Mouse (Mus musculus): ENCODE data around the gene Auts2. TPM values are rescaled to one million over a fixed set of nuclear protein-coding genes. Genes with fewer than 3 reads are reported as not detected.

Auts2 gene
- polyA plus RNA-seq, 1 experiment from 2014 or later, result 47.7 TPM

GRCm38 (mm10) chr5:132112666-132113065 is 430.5 kb downstream of the Auts2 start:
- no peaks in the 10 kb centered on the region for H3K27me3 ChIP-seq (ENCODE audit: control insufficient read depth, insufficient read depth, low read length)
- no peaks in the 10 kb centered on the region for H3K36me3 ChIP-seq (ENCODE audit: control insufficient read depth, insufficient read depth, low read length)
- no peaks in the 10 kb centered on the region for H3K4me1 ChIP-seq (ENCODE audit: control insufficient read depth, insufficient read depth, low read length)
- 94% methylated on average over 7 of the region's 7 CpGs for WGBS
- H3K4me2 ChIP-seq (replicated peaks; ENCODE audit: low read depth, low read length), result no peak overlapping the region
- no peak overlapping the region for H3K27ac ChIP-seq (ENCODE audit: low read length)
- no peak overlapping the region for H3K4me3 ChIP-seq (ENCODE audit: low read depth, low read length)
- ATAC-seq (ENCODE audit: insufficient number of reproducible peaks, insufficient read depth, low FRiP score, low read depth), result no peak
- no peaks in the 10 kb centered on the region for H3K9me3 ChIP-seq (ENCODE audit: control insufficient read depth, low read depth, low read length)
- H3K9ac ChIP-seq (replicated peaks; ENCODE audit: low read depth, low read length), result no peak overlapping the region

- ATAC-seq (ENCODE audit: insufficient number of reproducible peaks, insufficient read depth, low FRiP score, low read depth), result no peak
- H3K4me2 ChIP-seq (replicated peaks; ENCODE audit: low read depth, low read length), result no peak overlapping the region
Measured at GRCm38 (mm10) chr5:132102426-132102825, 440.7 kb downstream of the Auts2 start.

GRCm38 (mm10) chr5:132098461-132098860 is 444.7 kb downstream of the Auts2 start:
- ATAC-seq (ENCODE audit: insufficient number of reproducible peaks, insufficient read depth, low FRiP score, low read depth), result no peak
- Histone ChIP-seq H3K27me3 (ENCODE audit: control insufficient read depth, insufficient read depth, low read length) (no peaks in the 10 kb centered on the region), H3K4me2 (replicated peaks; ENCODE audit: low read depth, low read length) (no peak overlapping the region), H3K4me1 (ENCODE audit: control insufficient read depth, insufficient read depth, low read length) (peaks cover 13% of the 10 kb centered on the region; the same call in 1 of the 2 replicates), H3K9ac (replicated peaks; ENCODE audit: low read depth, low read length) (no peak overlapping the region), H3K27ac (ENCODE audit: low read length) (peak overlapping the region; percentile 48; the same call in 1 of the 2 replicates), H3K9me3 (ENCODE audit: control insufficient read depth, low read depth, low read length) (no peaks in the 10 kb centered on the region), H3K4me3 (ENCODE audit: low read depth, low read length) (no peak overlapping the region), H3K36me3 (ENCODE audit: control insufficient read depth, insufficient read depth, low read length) (no peaks in the 10 kb centered on the region)
- 26% methylated on average over 3 of the region's 3 CpGs for WGBS

More at GRCm38 (mm10) chr5:132102426-132102825, 440.7 kb downstream of the Auts2 start:
- WGBS, result 89% methylated on average over 4 of the region's 4 CpGs
- no peak overlapping the region for H3K4me3 ChIP-seq (ENCODE audit: low read depth, low read length)
- no peaks in the 10 kb centered on the region for H3K9me3 ChIP-seq (ENCODE audit: control insufficient read depth, low read depth, low read length)
- H3K4me1 ChIP-seq (ENCODE audit: control insufficient read depth, insufficient read depth, low read length), result peaks cover 13% of the 10 kb centered on the region; the same call in 1 of the 2 replicates
- H3K9ac ChIP-seq (replicated peaks; ENCODE audit: low read depth, low read length), result no peak overlapping the region
- no peaks in the 10 kb centered on the region for H3K36me3 ChIP-seq (ENCODE audit: control insufficient read depth, insufficient read depth, low read length)
- H3K27ac ChIP-seq (ENCODE audit: low read length), result no peak overlapping the region
- H3K27me3 ChIP-seq (ENCODE audit: control insufficient read depth, insufficient read depth, low read length), result no peaks in the 10 kb centered on the region

- 71% methylated on average over 6 of the region's 6 CpGs for WGBS
- no peak for ATAC-seq (ENCODE audit: insufficient number of reproducible peaks, insufficient read depth, low FRiP score, low read depth)
- Histone ChIP-seq H3K4me1 (ENCODE audit: control insufficient read depth, insufficient read depth, low read length) (no peaks in the 10 kb centered on the region), H3K36me3 (ENCODE audit: control insufficient read depth, insufficient read depth, low read length) (no peaks in the 10 kb centered on the region), H3K4me2 (replicated peaks; ENCODE audit: low read depth, low read length) (no peak overlapping the region), H3K9ac (replicated peaks; ENCODE audit: low read depth, low read length) (no peak overlapping the region), H3K9me3 (ENCODE audit: control insufficient read depth, low read depth, low read length) (no peaks in the 10 kb centered on the region), H3K27me3 (ENCODE audit: control insufficient read depth, insufficient read depth, low read length) (no peaks in the 10 kb centered on the region), H3K4me3 (ENCODE audit: low read depth, low read length) (no peak overlapping the region), H3K27ac (ENCODE audit: low read length) (no peak overlapping the region)
Measured at GRCm38 (mm10) chr5:132092721-132093120, 450.4 kb downstream of the Auts2 start.

GRCm38 (mm10) chr5:132089496-132090250 is 453.5 kb downstream of the Auts2 start:
- Histone ChIP-seq H3K4me1 (ENCODE audit: control insufficient read depth, insufficient read depth, low read length) (no peaks in the 10 kb centered on the region), H3K27ac (ENCODE audit: low read length) (no peak overlapping the region), H3K9ac (replicated peaks; ENCODE audit: low read depth, low read length) (no peak overlapping the region), H3K4me2 (replicated peaks; ENCODE audit: low read depth, low read length) (no peak overlapping the region), H3K36me3 (ENCODE audit: control insufficient read depth, insufficient read depth, low read length) (no peaks in the 10 kb centered on the region), H3K4me3 (ENCODE audit: low read depth, low read length) (no peak overlapping the region), H3K9me3 (ENCODE audit: control insufficient read depth, low read depth, low read length) (no peaks in the 10 kb centered on the region), H3K27me3 (ENCODE audit: control insufficient read depth, insufficient read depth, low read length) (no peaks in the 10 kb centered on the region)
- WGBS, result 83% methylated on average over 10 of the region's 10 CpGs
- ATAC-seq (ENCODE audit: insufficient number of reproducible peaks, insufficient read depth, low FRiP score, low read depth), result no peak

GRCm38 (mm10) chr5:132088585-132088984 is 454.6 kb downstream of the Auts2 start:
- Histone ChIP-seq H3K9ac (replicated peaks; ENCODE audit: low read depth, low read length) (no peak overlapping the region), H3K9me3 (ENCODE audit: control insufficient read depth, low read depth, low read length) (no peaks in the 10 kb centered on the region), H3K27me3 (ENCODE audit: control insufficient read depth, insufficient read depth, low read length) (no peaks in the 10 kb centered on the region), H3K36me3 (ENCODE audit: control insufficient read depth, insufficient read depth, low read length) (no peaks in the 10 kb centered on the region), H3K4me2 (replicated peaks; ENCODE audit: low read depth, low read length) (no peak overlapping the region), H3K27ac (ENCODE audit: low read length) (no peak overlapping the region), H3K4me1 (ENCODE audit: control insufficient read depth, insufficient read depth, low read length) (peaks cover 3% of the 10 kb centered on the region; the same call in 1 of the 2 replicates), H3K4me3 (ENCODE audit: low read depth, low read length) (no peak overlapping the region)
- ATAC-seq (ENCODE audit: insufficient number of reproducible peaks, insufficient read depth, low FRiP score, low read depth), result no peak
- 85% methylated on average over 3 of the region's 3 CpGs for WGBS

- Histone ChIP-seq H3K9me3 (ENCODE audit: control insufficient read depth, low read depth, low read length) (no peaks in the 10 kb centered on the region), H3K27ac (ENCODE audit: low read length) (no peak overlapping the region), H3K4me2 (replicated peaks; ENCODE audit: low read depth, low read length) (no peak overlapping the region), H3K9ac (replicated peaks; ENCODE audit: low read depth, low read length) (no peak overlapping the region), H3K36me3 (ENCODE audit: control insufficient read depth, insufficient read depth, low read length) (no peaks in the 10 kb centered on the region), H3K4me3 (ENCODE audit: low read depth, low read length) (no peak overlapping the region), H3K4me1 (ENCODE audit: control insufficient read depth, insufficient read depth, low read length) (peaks cover 3% of the 10 kb centered on the region; the same call in 1 of the 2 replicates), H3K27me3 (ENCODE audit: control insufficient read depth, insufficient read depth, low read length) (no peaks in the 10 kb centered on the region)
- WGBS, result 31% methylated on average over 8 of the region's 8 CpGs
- ATAC-seq (ENCODE audit: insufficient number of reproducible peaks, insufficient read depth, low FRiP score, low read depth), result no peak
Measured at GRCm38 (mm10) chr5:132083753-132084326, 459.3 kb downstream of the Auts2 start.

- H3K9ac ChIP-seq (replicated peaks; ENCODE audit: low read depth, low read length), result no peak overlapping the region
- H3K27me3 ChIP-seq (ENCODE audit: control insufficient read depth, insufficient read depth, low read length), result no peaks in the 10 kb centered on the region
- H3K36me3 ChIP-seq (ENCODE audit: control insufficient read depth, insufficient read depth, low read length), result no peaks in the 10 kb centered on the region
- H3K9me3 ChIP-seq (ENCODE audit: control insufficient read depth, low read depth, low read length), result no peaks in the 10 kb centered on the region
- WGBS, result 83% methylated on average over 2 of the region's 2 CpGs
- H3K4me1 ChIP-seq (ENCODE audit: control insufficient read depth, insufficient read depth, low read length), result peaks cover 23% of the 10 kb centered on the region; the same call in 1 of the 2 replicates
- H3K4me2 ChIP-seq (replicated peaks; ENCODE audit: low read depth, low read length), result no peak overlapping the region
- no peak overlapping the region for H3K4me3 ChIP-seq (ENCODE audit: low read depth, low read length)
- H3K27ac ChIP-seq (ENCODE audit: low read length), result no peak overlapping the region
- no peak for ATAC-seq (ENCODE audit: insufficient number of reproducible peaks, insufficient read depth, low FRiP score, low read depth)
Measured at GRCm38 (mm10) chr5:132075942-132076341, 467.2 kb downstream of the Auts2 start.

Data from stomach, embryonic 14.5 days (tissue).